Mouse (Mus musculus): ENCODE data around the gene Lep. TPM values are rescaled to one million over a fixed set of nuclear protein-coding genes. Genes with fewer than 3 reads are reported as not detected.

Gene Lep
- 0.01 TPM in 1 of 2 replicates, not detected in the other for polyA plus RNA-seq (2012; rRNA removed)

GRCm38 (mm10) chr6:29059846-29060685, at the start of gene Lep:
Lep (plus strand) TSS chr6:29060220.

Other genes starting within 250 kb of the Lep start
- gene Lrrc4, start 228.5 kb upstream of the Lep start, polyA plus RNA-seq (2012; rRNA removed), result 24.7 and 26.2 TPM in 2 replicates
- gene Rbm28, start 104.8 kb downstream of the Lep start, polyA plus RNA-seq (2012; rRNA removed), result 80.4 and 88.8 TPM in 2 replicates
- 13.6 and 14.4 TPM in 2 replicates for gene Prrt4, start 119.4 kb downstream of the Lep start, polyA plus RNA-seq (2012; rRNA removed)
- 70.6 and 76.8 TPM in 2 replicates for gene Impdh1, start 156.1 kb downstream of the Lep start, polyA plus RNA-seq (2012; rRNA removed)
- gene Hilpda, start 212.3 kb downstream of the Lep start, polyA plus RNA-seq (2012; rRNA removed), result 31.5 and 35.4 TPM in 2 replicates
- gene Fam71f2, start 219.4 kb downstream of the Lep start, polyA plus RNA-seq (2012; rRNA removed), result 2.3 and 2.4 TPM in 2 replicates